Mouse (Mus musculus): ENCODE measurements around the gene Arhgef39. TPM values are rescaled to one million over a fixed set of nuclear protein-coding genes. Genes with fewer than 3 reads are reported as not detected.
"Not testable (repeated sequence)": the region's sequence is repeated elsewhere in the genome, so short reads cannot be mapped to it uniquely, and the experiment has no call there.

Gene Arhgef39
- total RNA-seq, 2 experiments from 2014 or later: 0.27 to 0.70 TPM

GRCm38 (mm10) chr4:43508666-43508997 lies 9.1 kb upstream of the Arhgef39 start:
- DNase-seq (ENCODE audit: extremely low spot score in 1 of 2, low spot score in 1 of 2): no peak

- DNase-seq (ENCODE audit: extremely low spot score in 1 of 2, low spot score in 1 of 2): no peak
These were observed 8.6 kb upstream of the Arhgef39 start for GRCm38 (mm10) chr4:43507938-43508665.

DNA sequence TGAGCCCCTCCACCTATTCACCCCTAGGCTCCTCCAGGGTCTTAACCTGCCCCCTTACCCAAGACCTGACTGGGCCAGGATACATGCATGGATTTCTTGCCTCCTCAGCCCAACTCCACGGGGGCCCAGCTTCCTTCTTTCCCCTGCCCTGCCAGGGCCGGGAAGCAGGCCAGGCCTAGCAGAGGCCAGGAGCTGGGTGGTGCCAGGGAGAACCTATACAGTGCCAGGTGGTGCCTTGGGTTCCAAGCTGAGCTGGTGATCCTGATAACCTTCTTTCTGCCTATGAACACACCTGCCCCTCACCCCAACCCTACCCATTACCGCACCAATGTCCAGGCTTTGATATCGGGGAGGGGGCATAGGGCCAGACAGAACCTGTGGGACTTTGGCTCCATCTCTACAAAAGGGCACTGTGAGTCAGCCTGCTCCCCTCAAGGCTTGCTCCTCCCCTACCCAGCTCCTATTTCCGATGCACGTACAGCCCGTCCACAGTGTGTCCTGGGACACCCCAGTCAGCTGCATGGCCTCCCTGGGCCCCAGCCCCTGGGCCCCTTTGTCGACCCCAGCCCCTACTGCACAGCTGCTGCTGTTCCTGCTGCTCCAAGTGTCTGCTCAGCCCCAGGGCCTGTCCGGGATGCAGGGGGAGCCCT lies 7.2 kb upstream of the Arhgef39 start, which contains the start of gene Car9:
Gene Car9, plus strand, starts transcription at position 431 of the 650 bp plus-strand sequence.
- no peak for DNase-seq (ENCODE audit: extremely low spot score in 1 of 2, low spot score in 1 of 2)

DNA sequence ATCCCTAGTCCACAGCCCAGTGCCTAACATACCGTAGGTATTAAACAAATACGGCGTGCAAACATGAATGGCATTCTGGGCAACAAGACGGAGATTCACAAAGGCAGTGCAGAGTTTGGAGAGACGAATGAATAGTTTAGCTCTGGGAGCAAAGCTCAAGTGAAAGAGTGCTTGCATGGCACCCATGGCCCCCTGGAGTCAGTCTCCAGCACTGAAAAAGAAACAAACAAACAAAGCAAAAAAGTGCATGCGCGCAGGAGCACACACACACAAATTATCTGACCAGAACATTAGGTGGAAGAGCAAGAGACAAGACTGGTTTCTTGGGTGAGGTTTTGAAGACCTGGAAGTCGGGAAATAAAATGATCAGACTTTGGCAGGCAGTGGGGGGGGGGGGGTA lies 6.6 kb upstream of the Arhgef39 start:
- no peak for DNase-seq (ENCODE audit: extremely low spot score in 1 of 2, low spot score in 1 of 2)

DNA sequence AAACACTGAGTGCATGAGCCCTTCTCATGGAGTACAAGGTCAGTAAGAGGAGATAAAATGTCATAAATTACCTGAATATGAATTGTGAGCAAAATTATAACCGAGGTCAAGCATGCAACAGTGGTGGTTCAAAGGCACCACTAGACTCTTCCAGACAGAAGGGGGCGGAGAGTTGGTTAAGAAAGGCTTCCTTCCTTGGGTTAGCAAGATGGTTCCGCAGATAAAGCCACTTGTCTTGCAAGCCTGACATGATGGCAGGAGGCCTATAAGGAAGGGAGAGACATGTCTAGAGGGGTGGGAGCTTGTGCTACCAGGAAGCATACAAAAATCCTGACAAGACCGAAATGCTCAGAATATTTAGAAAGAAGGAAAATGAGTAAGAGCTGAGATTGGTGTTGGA lies 4.8 kb upstream of the Arhgef39 start:
- DNase-seq (ENCODE audit: extremely low spot score in 1 of 2, low spot score in 1 of 2): no peak

- no peak for DNase-seq (ENCODE audit: extremely low spot score in 1 of 2, low spot score in 1 of 2)
These were observed 4.0 kb upstream of the Arhgef39 start for GRCm38 (mm10) chr4:43503506-43503905.

- no peak for DNase-seq (ENCODE audit: extremely low spot score in 1 of 2, low spot score in 1 of 2)
These were observed 3.5 kb upstream of the Arhgef39 start for GRCm38 (mm10) chr4:43503041-43503440.

- no peak for DNase-seq (ENCODE audit: extremely low spot score in 1 of 2, low spot score in 1 of 2)
These were observed 512 bp downstream of the Arhgef39 start for GRCm38 (mm10) chr4:43498983-43499382.

DNA sequence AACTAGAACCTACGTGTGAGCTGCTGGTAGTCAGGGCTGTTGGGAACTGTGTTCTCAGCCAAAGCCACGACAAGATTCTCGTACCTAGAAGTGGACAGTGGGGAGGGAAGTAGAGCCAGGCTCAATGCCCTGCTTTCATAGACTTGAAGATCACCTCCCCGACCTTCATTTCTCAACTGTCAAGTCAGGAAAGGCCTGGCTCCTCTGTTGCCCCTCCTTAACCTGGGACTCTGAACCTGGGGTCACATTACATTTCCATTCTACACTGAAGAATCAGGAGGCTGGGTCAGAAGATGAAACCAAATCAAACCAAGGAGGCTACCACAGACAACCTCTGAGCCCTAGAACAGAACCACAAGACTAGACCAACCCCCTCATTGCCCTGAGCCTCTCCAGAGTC lies 1.5 kb downstream of the Arhgef39 start:
- DNase-seq (ENCODE audit: extremely low spot score in 1 of 2, low spot score in 1 of 2): no peak

GRCm38 (mm10) chr4:43497405-43497804 lies 2.1 kb downstream of the Arhgef39 start:
- DNase-seq (ENCODE audit: extremely low spot score in 1 of 2, low spot score in 1 of 2): no peak

- DNase-seq (ENCODE audit: extremely low spot score in 1 of 2, low spot score in 1 of 2): no peak
These were observed 2.9 kb downstream of the Arhgef39 start for GRCm38 (mm10) chr4:43496587-43496986.

DNA sequence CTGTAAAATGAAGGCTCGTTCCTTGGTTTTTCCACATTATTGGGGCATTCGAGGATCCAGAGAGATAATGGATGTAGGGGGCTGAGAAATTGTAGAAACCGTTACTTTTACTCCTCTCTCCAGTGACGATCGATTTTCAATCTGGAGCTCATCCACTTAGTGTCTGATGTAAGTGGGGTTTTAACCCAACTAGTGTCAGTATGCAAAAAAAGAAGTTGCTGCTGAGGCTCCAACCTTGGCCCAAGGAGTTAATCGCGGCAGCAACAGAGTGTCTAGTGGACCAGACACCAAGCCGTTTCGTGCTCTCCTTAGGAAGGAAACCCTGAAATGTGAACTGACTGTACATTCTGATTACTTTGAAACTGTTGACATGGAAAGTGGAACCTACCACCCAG lies 5.7 kb downstream of the Arhgef39 start:
- DNase-seq (ENCODE audit: extremely low spot score in 1 of 2, low spot score in 1 of 2): no peak

DNA sequence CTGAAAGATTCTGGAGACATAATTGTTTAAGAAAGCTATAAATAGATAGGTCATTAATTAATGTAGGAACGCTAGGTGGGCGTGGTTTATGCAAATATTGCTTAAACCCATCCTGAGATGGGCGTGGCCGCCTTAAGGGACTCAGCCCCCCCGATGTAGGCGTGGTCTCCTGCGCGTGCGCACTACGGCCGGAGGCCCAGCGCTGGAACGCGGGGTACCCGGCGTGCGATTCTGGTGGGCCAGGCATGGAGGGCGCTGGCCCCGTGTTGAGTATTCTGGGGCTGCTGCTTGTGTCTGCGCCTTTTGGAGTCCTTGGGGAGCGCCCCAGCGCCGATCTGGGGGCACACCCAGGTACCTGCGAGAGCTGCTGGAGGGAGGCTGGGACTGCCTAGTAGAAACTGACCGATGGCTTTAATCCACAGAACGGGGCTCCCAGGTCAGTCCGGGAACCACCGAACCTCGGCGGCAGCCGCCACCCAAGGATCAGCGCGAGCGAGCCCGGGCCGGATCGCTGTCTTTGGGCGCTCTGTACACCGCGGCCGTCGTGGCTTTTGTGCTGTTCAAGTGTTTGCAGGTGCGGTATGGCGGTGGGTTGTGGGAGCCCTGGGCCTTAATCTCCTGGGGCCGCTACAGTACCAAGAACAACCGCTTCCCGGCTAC lies 6.2 kb downstream of the Arhgef39 start:
- DNase-seq (ENCODE audit: extremely low spot score in 1 of 2, low spot score in 1 of 2): peak; percentile 93 to 98

GRCm38 (mm10) chr4:43492821-43493185 lies 6.7 kb downstream of the Arhgef39 start, which contains the start of gene Ccdc107:
Gene Ccdc107 (plus strand): TSS chr4:43492900.
- DNase-seq (ENCODE audit: extremely low spot score in 1 of 2, low spot score in 1 of 2): peak; percentile 73 to 84

GRCm38 (mm10) chr4:43492101-43492820 lies 7.2 kb downstream of the Arhgef39 start:
- no peak for DNase-seq (ENCODE audit: extremely low spot score in 1 of 2, low spot score in 1 of 2)

GRCm38 (mm10) chr4:43490801-43491200 lies 8.7 kb downstream of the Arhgef39 start:
- DNase-seq (ENCODE audit: extremely low spot score in 1 of 2, low spot score in 1 of 2): no peak

DNA sequence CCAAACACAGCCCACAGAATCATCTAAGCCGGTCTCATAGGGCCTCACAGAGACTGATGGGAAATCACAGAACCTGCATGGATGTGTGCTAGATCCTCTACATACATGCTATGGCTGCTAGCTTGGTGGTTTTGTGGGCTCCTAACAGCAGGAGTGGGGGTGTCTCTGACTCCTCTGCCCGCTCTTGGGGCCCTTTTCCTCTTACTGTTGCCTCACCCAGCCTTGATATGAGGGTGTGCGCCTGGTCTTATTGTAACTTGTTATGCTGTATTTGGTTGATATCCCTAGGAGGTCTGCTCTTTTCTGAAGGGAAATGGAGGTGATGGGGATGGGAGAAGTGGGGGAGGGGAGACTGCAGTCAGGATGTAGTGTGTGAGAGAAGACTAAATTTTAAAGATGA lies 9.9 kb downstream of the Arhgef39 start:
- no peak for DNase-seq (ENCODE audit: extremely low spot score in 1 of 2, low spot score in 1 of 2)

- DNase-seq (ENCODE audit: extremely low spot score in 1 of 2, low spot score in 1 of 2): not testable (repeated sequence)
These were observed 13.8 kb downstream of the Arhgef39 start for GRCm38 (mm10) chr4:43485666-43486065.

- no peak for DNase-seq (ENCODE audit: extremely low spot score in 1 of 2, low spot score in 1 of 2)
These were observed 15.9 kb downstream of the Arhgef39 start, which contains the start of gene Sit1 for GRCm38 (mm10) chr4:43483535-43484091. Gene Sit1 (minus strand): TSS chr4:43483734.

DNA sequence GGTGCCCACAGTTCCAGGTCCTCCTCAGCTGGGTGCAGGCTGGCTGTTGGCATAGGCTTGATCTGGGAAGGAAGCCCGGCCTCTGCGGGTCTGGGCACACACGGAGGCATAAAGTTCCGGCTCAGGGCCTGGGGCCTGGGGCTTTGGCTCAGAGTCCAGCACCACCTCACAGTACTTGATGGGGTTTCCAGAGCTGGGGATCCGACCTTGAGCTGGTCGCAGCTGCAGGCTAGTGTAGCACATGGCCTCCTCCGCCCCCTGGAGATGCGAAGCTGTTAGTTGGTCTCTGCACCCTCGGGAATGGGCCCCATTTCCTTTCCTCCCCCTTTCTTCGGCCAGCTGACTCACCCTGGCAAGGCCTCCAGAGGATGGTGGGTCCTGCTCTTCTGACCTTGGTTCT lies 16.9 kb downstream of the Arhgef39 start:
- no peak for DNase-seq (ENCODE audit: extremely low spot score in 1 of 2, low spot score in 1 of 2)

Measured in layer of hippocampus, postnatal 25 days (tissue).